Mouse (Mus musculus) urinary bladder, postnatal 10 days (tissue): ENCODE results near the gene Klc4.

Experiments
- DNase-seq: peaks from one replicate; pipeline ENCODE4 v3.0.0; 2022; ENCODE audit warnings: low spot score

Gene Klc4

GRCm38 (mm10) chr17:46621324-46621723 lies 24.5 kb downstream of the Klc4 start:
- DNase-seq, result no peak

- no peak for DNase-seq
These were observed 26.0 kb downstream of the Klc4 start for GRCm38 (mm10) chr17:46619683-46620357.

GRCm38 (mm10) chr17:46618769-46619682 lies 26.8 kb downstream of the Klc4 start:
- DNase-seq, result no peak

- no peak for DNase-seq
These were observed 27.4 kb downstream of the Klc4 start for GRCm38 (mm10) chr17:46618394-46618768.

- no peak for DNase-seq
These were observed 28.0 kb downstream of the Klc4 start for GRCm38 (mm10) chr17:46617799-46618198.

- DNase-seq, result no peak
These were observed 32.6 kb downstream of the Klc4 start for GRCm38 (mm10) chr17:46613229-46613628.

GRCm38 (mm10) chr17:46612820-46613219 lies 33.0 kb downstream of the Klc4 start:
- DNase-seq, result no peak

GRCm38 (mm10) chr17:46612189-46612588 lies 33.6 kb downstream of the Klc4 start:
- DNase-seq, result no peak

GRCm38 (mm10) chr17:46611316-46611715 lies 34.5 kb downstream of the Klc4 start:
- DNase-seq, result no peak

GRCm38 (mm10) chr17:46609721-46610514 lies 35.9 kb downstream of the Klc4 start:
- no peak for DNase-seq

GRCm38 (mm10) chr17:46605987-46606386 lies 39.8 kb downstream of the Klc4 start:
- no peak for DNase-seq

GRCm38 (mm10) chr17:46605126-46605525 lies 40.7 kb downstream of the Klc4 start:
- no peak for DNase-seq

GRCm38 (mm10) chr17:46603229-46603628 lies 42.6 kb downstream of the Klc4 start:
- DNase-seq, result no peak

- no peak for DNase-seq
These were observed 43.6 kb downstream of the Klc4 start for GRCm38 (mm10) chr17:46602212-46602611.

GRCm38 (mm10) chr17:46600569-46600968 lies 45.3 kb downstream of the Klc4 start:
- DNase-seq, result no peak

GRCm38 (mm10) chr17:46598963-46599362 lies 46.9 kb downstream of the Klc4 start:
- DNase-seq, result no peak

GRCm38 (mm10) chr17:46597956-46598355 lies 47.9 kb downstream of the Klc4 start:
- DNase-seq, result no peak

GRCm38 (mm10) chr17:46595336-46595735 lies 50.5 kb downstream of the Klc4 start:
- DNase-seq, result no peak

GRCm38 (mm10) chr17:46594606-46595005 lies 51.2 kb downstream of the Klc4 start:
- no peak for DNase-seq

GRCm38 (mm10) chr17:46593124-46593523 lies 52.7 kb downstream of the Klc4 start:
- DNase-seq, result no peak

GRCm38 (mm10) chr17:46591406-46591805 lies 54.4 kb downstream of the Klc4 start:
- DNase-seq, result no peak

- DNase-seq, result no peak
These were observed 55.4 kb downstream of the Klc4 start for GRCm38 (mm10) chr17:46590439-46590838.
